ENCODE assay signal across 8 mouse cellular contexts in the genomic region with DNA sequence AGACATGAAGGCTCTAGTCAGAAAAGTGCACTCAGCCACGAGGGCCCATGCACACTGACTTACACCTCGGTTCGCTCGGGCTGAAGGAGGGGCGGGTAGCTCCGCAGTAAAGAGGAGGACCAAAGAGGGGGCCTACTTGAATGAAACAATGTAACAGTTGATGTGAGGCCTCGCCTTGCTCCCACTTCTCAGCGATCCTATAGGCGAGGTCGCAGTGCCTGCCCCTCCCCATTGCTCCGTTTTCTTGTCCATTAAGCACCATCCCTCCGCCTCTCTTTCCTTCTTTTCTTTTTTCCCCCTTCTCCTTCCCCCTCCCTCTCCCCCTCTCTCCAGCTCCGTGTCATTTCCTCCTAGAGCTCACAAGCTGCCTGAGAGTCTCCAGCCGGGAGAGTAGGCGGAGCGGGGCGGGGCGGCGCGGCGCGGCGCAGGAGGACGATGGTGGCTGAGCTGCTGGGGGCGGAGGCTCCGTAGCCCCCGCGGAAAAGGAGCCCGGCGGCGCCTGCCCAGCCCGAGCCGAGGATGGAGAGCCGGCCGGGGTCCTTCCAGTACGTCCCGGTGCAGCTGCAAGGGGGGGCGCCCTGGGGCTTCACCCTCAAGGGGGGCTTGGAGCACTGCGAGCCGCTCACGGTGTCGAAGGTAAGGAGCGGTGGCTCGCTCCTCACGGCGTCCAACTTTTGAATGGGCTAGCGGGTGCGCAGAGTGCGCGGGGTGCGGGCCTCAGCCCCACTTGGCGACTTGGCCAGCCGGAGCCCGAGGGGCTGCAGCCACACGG. TPM values are rescaled to one million over a fixed set of nuclear protein-coding genes. Genes with fewer than 3 reads are reported as not detected.
DNase-seq lines count a peak whose midpoint lies in the region; TF ChIP-seq lines count a peak whose summit lies in the region.

A gene (plus strand): TSS at position 229 of the 772 bp plus-strand sequence.

- H3K27ac ChIP-seq in cerebellum, adult 2 months (ENCODE audit: insufficient read depth, low read length): no peak within 1 kb of the TSS

- no peaks in the 10 kb centered on the region for H3K27me3 ChIP-seq in cerebellum, adult 2 months (ENCODE audit: control insufficient read depth, insufficient read depth, low read length)

- WGBS in cerebellum, adult 2 months: 6% methylated on average over 55 of the region's 55 CpGs
- WGBS in lung, adult 2 months: 17% methylated on average over 55 of the region's 55 CpGs

- no peaks in the 10 kb centered on the region for H3K4me1 ChIP-seq in cerebellum, adult 2 months (ENCODE audit: control insufficient read depth, insufficient read depth, low read length)
- no peaks in the 10 kb centered on the region for H3K4me1 ChIP-seq in lung, adult 2 months (ENCODE audit: control insufficient read depth, insufficient read depth, low read length)

- DNase-seq in NIH3T3 (ENCODE audit: low read depth): peak; percentile 91
- peak; percentile 43 to 65 for DNase-seq in cerebellum, adult 2 months
- peak; percentile 86 for DNase-seq in forelimb bud, embryonic 11.5 days (ENCODE audit: low read depth, low spot score)
- peak; percentile 58 for DNase-seq in heart, postnatal 4 days
- DNase-seq in layer of hippocampus, adult 8-10 months (ENCODE audit: low spot score in 2 of 2): peak; percentile 12 to 49
- DNase-seq in lung, adult 2 months: peak; percentile 57
- peak; percentile 21 for DNase-seq in ovary, postnatal 10 days (ENCODE audit: low spot score)
- peak; percentile 78 for DNase-seq in yolk sac, embryonic 10.5 days (ENCODE audit: low spot score)

- TF ChIP-seq POLR2A in cerebellum, adult 2 months (IDR thresholded peaks at IDR 0.05; ENCODE audit: borderline replicate concordance, insufficient read depth, low read length): no peak
- no peak for TF ChIP-seq POLR2A in lung, adult 2 months (IDR thresholded peaks at IDR 0.05; ENCODE audit: borderline replicate concordance, extremely low read depth, low read depth, low read length)

- peak within 1 kb of the TSS; percentile 89 for H3K4me3 ChIP-seq in cerebellum, adult 2 months (replicated peaks; ENCODE audit: insufficient read depth, low read depth, low read length)
- H3K4me3 ChIP-seq in lung, adult 2 months (replicated peaks; ENCODE audit: extremely low read depth, low read depth, low read length): peak within 1 kb of the TSS; percentile 72

- no peak for TF ChIP-seq CTCF in cerebellum, adult 2 months (IDR thresholded peaks at IDR 0.05; ENCODE audit: borderline replicate concordance, insufficient read depth, low read depth, low read length)
- TF ChIP-seq CTCF in lung, adult 2 months (IDR thresholded peaks at IDR 0.05; ENCODE audit: insufficient read depth, low read length): no peak

RNA-seq across cellular contexts. Expression of the gene that starts here (rescaled TPM):
- polyA plus RNA-seq in cerebellum, adult 2 months (2012; rRNA removed): 2.0 and 2.1 TPM in 2 replicates
- total RNA-seq in heart, postnatal 4 days (2021): 10 to 100 TPM; 18.8 to 20.9 TPM
- total RNA-seq in layer of hippocampus, adult 8-10 months (2022): 1 to 10 TPM; 5.0 to 6.5 (median 5.9) TPM
- polyA plus RNA-seq in lung, adult 2 months (2012; rRNA removed): 9.2 and 12.9 TPM in 2 replicates

Comparison
In these comparisons a context has a peak if more than half of its experiments do, and no peak if none do; other contexts are left out.
1. DNase-seq: peak in every context shown above with its lines; median percentile 91 in NIH3T3; 86 in forelimb bud, embryonic 11.5 days; 78 in yolk sac, embryonic 10.5 days; 58 in heart, postnatal 4 days; 57 in lung, adult 2 months; 54 in cerebellum, adult 2 months; 30 in layer of hippocampus, adult 8-10 months; 21 in ovary, postnatal 10 days.